ENCODE assay signal across 8 mouse cellular contexts in the genomic region with DNA sequence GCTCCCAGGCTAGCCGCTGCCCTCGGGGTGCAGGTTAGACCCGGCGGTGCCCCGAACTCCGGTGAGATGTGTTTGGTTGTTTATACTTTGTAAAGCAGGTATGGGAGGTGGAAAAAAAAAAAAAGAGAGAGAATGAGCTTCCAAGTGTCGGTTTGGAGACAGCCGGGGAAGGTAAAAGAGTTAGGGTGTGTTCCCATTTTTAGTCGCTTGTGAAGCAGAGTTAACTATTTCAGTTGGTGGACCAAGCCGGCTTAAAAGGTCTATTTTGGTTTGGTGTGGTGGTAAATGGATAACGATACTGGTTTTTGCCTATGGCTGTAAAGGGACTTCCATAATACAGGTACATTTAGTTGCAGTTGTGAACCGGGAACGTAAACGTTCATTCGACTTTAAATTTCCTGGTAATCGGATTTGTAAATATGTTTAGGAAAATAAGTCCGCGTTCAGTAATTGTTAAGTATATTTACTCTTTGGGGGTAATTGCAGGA. TPM values are rescaled to one million over a fixed set of nuclear protein-coding genes. Genes with fewer than 3 reads are reported as not detected.
DNase-seq lines count a peak whose midpoint lies in the region; ATAC-seq and TF ChIP-seq lines count a peak whose summit lies in the region.

No protein-coding gene starts in this region.

- WGBS in kidney, postnatal 0 days, result under 1% methylated on average over 18 of the region's 18 CpGs
- WGBS in hindbrain, embryonic 16.5 days, result under 1% methylated on average over 18 of the region's 18 CpGs
- 1% methylated on average over 18 of the region's 18 CpGs for WGBS in midbrain, embryonic 15.5 days

- peaks cover 17% of the 10 kb centered on the region for H3K4me1 ChIP-seq in kidney, postnatal 0 days (replicated peaks; ENCODE audit: insufficient read depth, low read length)
- peaks cover 16% of the 10 kb centered on the region for H3K4me1 ChIP-seq in hindbrain, embryonic 16.5 days (ENCODE audit: control insufficient read depth, insufficient read depth, low read depth, low read length)
- H3K4me1 ChIP-seq in midbrain, embryonic 15.5 days, result peaks cover 29% of the 10 kb centered on the region

- ATAC-seq in kidney, postnatal 0 days (replicated peaks; ENCODE audit: low FRiP score, low read depth), result no peak
- no peak for ATAC-seq in hindbrain, embryonic 16.5 days
- ATAC-seq in midbrain, embryonic 15.5 days (replicated peaks), result no peak
- ATAC-seq in frontal cortex, adult (ENCODE audit: low TSS enrichment), result no peak; the same call in 1 of the 2 replicates

- peak overlapping the region; percentile 97 for H3K4me3 ChIP-seq in kidney, postnatal 0 days (replicated peaks; ENCODE audit: low read depth, low read length)
- H3K4me3 ChIP-seq in hindbrain, embryonic 16.5 days (ENCODE audit: low read length), result peak overlapping the region; percentile 68
- H3K4me3 ChIP-seq in midbrain, embryonic 15.5 days, result peak overlapping the region; percentile 87

- peak overlapping the region; percentile 64 for H3K4me2 ChIP-seq in kidney, postnatal 0 days (ENCODE audit: low read length)
- peak overlapping the region; percentile 63 for H3K4me2 ChIP-seq in hindbrain, embryonic 16.5 days (ENCODE audit: low read length)
- H3K4me2 ChIP-seq in midbrain, embryonic 15.5 days, result peak overlapping the region; percentile 62

- no peak for TF ChIP-seq CTCF in kidney, postnatal 0 days (IDR thresholded peaks at IDR 0.05; ENCODE audit: low read depth)

- H3K9me3 ChIP-seq in kidney, postnatal 0 days (replicated peaks; ENCODE audit: low read length), result 0 out of 2 replicates have a peak, but pooled peaks cover 3% of the 10 kb centered on the region
- H3K9me3 ChIP-seq in hindbrain, embryonic 16.5 days (ENCODE audit: control insufficient read depth, low read length), result no peaks in the 10 kb centered on the region
- no peaks in the 10 kb centered on the region for H3K9me3 ChIP-seq in midbrain, embryonic 15.5 days

- no peaks in the 10 kb centered on the region for H3K27me3 ChIP-seq in kidney, postnatal 0 days (ENCODE audit: insufficient read depth, low read length)
- no peaks in the 10 kb centered on the region for H3K27me3 ChIP-seq in hindbrain, embryonic 16.5 days (replicated peaks; ENCODE audit: control insufficient read depth, insufficient read depth, low read length)
- no peaks in the 10 kb centered on the region for H3K27me3 ChIP-seq in midbrain, embryonic 15.5 days (replicated peaks)

- no peaks in the 10 kb centered on the region for H3K36me3 ChIP-seq in kidney, postnatal 0 days (ENCODE audit: insufficient read depth, low read length)
- H3K36me3 ChIP-seq in hindbrain, embryonic 16.5 days (ENCODE audit: control insufficient read depth, insufficient read depth, low read length), result no peaks in the 10 kb centered on the region
- no peaks in the 10 kb centered on the region for H3K36me3 ChIP-seq in midbrain, embryonic 15.5 days (replicated peaks)

- H3K27ac ChIP-seq in kidney, postnatal 0 days, result peak overlapping the region; percentile 98
- peak overlapping the region; percentile 99 for H3K27ac ChIP-seq in hindbrain, embryonic 16.5 days (ENCODE audit: low read depth, low read length)
- H3K27ac ChIP-seq in midbrain, embryonic 15.5 days, result peak overlapping the region; percentile 100

- DNase-seq in kidney, postnatal 0 days (ENCODE audit: low spot score), result peak; percentile 40
- DNase-seq in kidney, postnatal 25 days, result no peak
- DNase-seq in c-Kit-positive CD71-positive TER-119-negative erythroid progenitor cells, embryonic 14.5 days (ENCODE audit: low read depth), result peak; percentile 36
- no peak for DNase-seq in MN1 (ENCODE audit: low spot score)
- DNase-seq in gastrocnemius, postnatal 4 days (ENCODE audit: low spot score in 2 of 2), result no peak

- peak overlapping the region; percentile 93 for H3K9ac ChIP-seq in kidney, postnatal 0 days (ENCODE audit: low read depth, low read length)
- peak overlapping the region; percentile 94 for H3K9ac ChIP-seq in hindbrain, embryonic 16.5 days (ENCODE audit: low read depth, low read length)
- peak overlapping the region; percentile 98 for H3K9ac ChIP-seq in midbrain, embryonic 15.5 days

RNA-seq across cellular contexts. Expression of a gene that starts 1.4 kb away (rescaled TPM):
- polyA plus RNA-seq in kidney, postnatal 0 days (2015; fragmentation: Nextera tagmentation; extraction: Ambion mirVana), result 52.6 and 59.4 TPM in 2 replicates
- 36.5 and 43.8 TPM in 2 replicates for polyA plus RNA-seq in hindbrain, embryonic 16.5 days (2015; fragmentation: Nextera tagmentation; extraction: Ambion mirVana)
- polyA plus RNA-seq in midbrain, embryonic 15.5 days (2015; fragmentation: Nextera tagmentation; extraction: Ambion mirVana), result 54.7 and 55.0 TPM in 2 replicates
- 100 to 1,000 TPM in 1 of 2 experiments, 10 to 100 TPM in 1; 92.6 to 103 TPM for total RNA-seq in gastrocnemius, postnatal 4 days (2021)

RNA-seq across cellular contexts. Expression of a gene that starts 55.4 kb away (rescaled TPM):
- polyA plus RNA-seq in kidney, postnatal 0 days (2015; fragmentation: Nextera tagmentation; extraction: Ambion mirVana), result 5.3 and 5.9 TPM in 2 replicates
- polyA plus RNA-seq in hindbrain, embryonic 16.5 days (2015; fragmentation: Nextera tagmentation; extraction: Ambion mirVana), result 1.9 and 2.5 TPM in 2 replicates
- 3.2 and 3.6 TPM in 2 replicates for polyA plus RNA-seq in midbrain, embryonic 15.5 days (2015; fragmentation: Nextera tagmentation; extraction: Ambion mirVana)
- total RNA-seq in gastrocnemius, postnatal 4 days (2021), result 10 to 100 TPM; 75.3 to 94.0 TPM

Comparison
In these comparisons a context has a peak if more than half of its experiments do, and no peak if none do; other contexts are left out.
1. DNase-seq: peak in kidney, postnatal 0 days (single experiment) and c-Kit-positive CD71-positive TER-119-negative erythroid progenitor cells, embryonic 14.5 days (single experiment); none in kidney, postnatal 25 days (0 of 2), MN1 (single experiment) and gastrocnemius, postnatal 4 days (0 of 2).
2. Peak in every context shown above with its lines, with median percentiles within 50 percentile points of each other: H3K27ac ChIP-seq, H3K4me2 ChIP-seq, H3K4me3 ChIP-seq and H3K9ac ChIP-seq.